Mouse (Mus musculus) embryonic facial prominence, embryonic 14.5 days (tissue): ENCODE measurements around the gene Lzts2. TPM values are rescaled to one million over a fixed set of nuclear protein-coding genes. Genes with fewer than 3 reads are reported as not detected.
A peak's percentile ranks its signal among the peaks of the same experiment; 100 is the strongest.
"Not testable (repeated sequence)": the region's sequence is repeated elsewhere in the genome, so short reads cannot be mapped to it uniquely, and the experiment has no call there.

Experiments used
- ATAC-seq: fragments of 200-750 bp; cut with Nextera tagmentation; 2 replicates; pipeline ENCODE4 v1.8.0; 2017; ENCODE audit warnings: low read depth, moderate number of reproducible peaks, moderate TSS enrichment
- DNase-seq: peaks from one replicate; pipeline ENCODE4 v3.0.0-alpha.2; 2015; ENCODE audit warnings: low spot score
- H3K27ac ChIP-seq: fragments of 300-500 bp; sonication (generic); replicated peaks from 2 replicates; pipeline ENCODE4 v1.5.1; 2014; ENCODE audit warnings: low read depth, mild to moderate bottlenecking, low read length, moderate library complexity
- H3K27me3 ChIP-seq: fragments of 300-500 bp; sonication (generic); replicated peaks from 2 replicates; pipeline ENCODE4 v1.6.1; 2014; ENCODE audit warnings: low read length; ENCODE audit not compliant: control insufficient read depth, insufficient read depth
- H3K36me3 ChIP-seq: fragments of 300-500 bp; sonication (generic); 2 replicates; pipeline ENCODE4 v1.6.1; 2014; ENCODE audit warnings: low read length, mixed read lengths; ENCODE audit not compliant: control insufficient read depth, insufficient read depth
- H3K4me1 ChIP-seq: fragments of 300-500 bp; sonication (generic); 2 replicates; pipeline ENCODE4 v1.6.1; 2014; ENCODE audit warnings: antibody characterized with exemption, low read length; ENCODE audit not compliant: control insufficient read depth, insufficient read depth
- H3K4me2 ChIP-seq: fragments of 300-500 bp; sonication (generic); 2 replicates; pipeline ENCODE4 v1.6.1; 2014; ENCODE audit warnings: low read depth, mild to moderate bottlenecking, low read length, moderate library complexity, mixed read lengths
- H3K4me3 ChIP-seq: fragments of 300-500 bp; sonication (generic); 2 replicates; pipeline ENCODE4 v1.5.1; 2014; ENCODE audit warnings: low read depth, mild to moderate bottlenecking, low read length
- H3K9ac ChIP-seq: fragments of 300-500 bp; sonication (generic); 2 replicates; pipeline ENCODE4 v1.6.1; 2014; ENCODE audit warnings: low read depth, mild to moderate bottlenecking, low read length, moderate library complexity, mixed read lengths
- H3K9me3 ChIP-seq: fragments of 300-500 bp; sonication (generic); 2 replicates; pipeline ENCODE4 v1.6.1; 2016; ENCODE audit warnings: low read length; ENCODE audit not compliant: control insufficient read depth
- WGBS: fragments of 180-500 bp; shearing (Covaris S2); extraction: QIAGEN DNeasy Blood & Tissue Kit; methylation state at CpG from one replicate; pipeline ENCODE4 v1.1.7; 2014; 5-methylcytosine and 5-hydroxymethylcytosine counted together
- polyA plus RNA-seq: library from polyadenylated mRNA; unstranded; fragments of >200 nt; fragmentation: Nextera tagmentation; extraction: Ambion mirVana; gene quantifications from 2 replicates; pipeline ENCODE4 v1.2.1, GENCODE M21; 2014

The Lzts2 gene
- polyA plus RNA-seq, 1 experiment from 2014 or later: 51.2 TPM

DNA sequence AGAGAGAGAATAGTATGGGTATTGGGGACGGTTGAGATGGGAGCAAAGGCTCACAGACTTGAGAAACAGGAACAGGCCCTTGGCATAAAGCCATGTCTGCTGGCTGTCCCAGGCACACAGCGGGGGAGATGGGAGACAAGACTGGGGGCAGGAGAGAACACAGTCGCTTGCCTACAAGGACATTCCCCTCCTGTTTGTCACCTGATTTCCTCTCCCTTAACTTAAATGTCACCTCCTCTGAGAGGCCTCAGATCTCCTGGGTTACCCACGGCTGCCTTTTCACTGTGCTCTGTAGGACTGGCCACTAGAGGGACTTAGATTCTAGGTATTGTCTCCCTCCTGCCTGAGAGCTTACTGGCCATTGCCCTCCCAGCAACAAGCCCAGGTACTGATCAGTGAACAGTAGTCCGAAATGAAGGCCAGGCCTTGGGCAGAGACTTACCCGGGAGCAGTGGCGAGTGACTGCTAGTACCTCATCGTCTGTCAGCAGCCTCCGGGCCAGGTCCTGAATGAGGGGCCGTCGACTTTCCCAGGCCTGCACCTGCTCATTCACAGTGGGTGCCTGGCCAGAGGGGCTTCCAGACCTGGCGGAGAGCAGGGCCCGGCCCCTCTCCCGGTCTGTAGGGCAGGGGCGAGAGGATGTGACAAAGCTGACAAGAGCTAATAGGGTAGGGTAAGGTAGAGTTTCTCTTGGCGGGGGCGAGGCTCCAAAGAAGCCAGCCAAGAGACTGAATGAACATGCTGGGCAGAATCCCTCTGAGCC, 18.5 kb downstream of the Lzts2 start:
- Histone ChIP-seq H3K36me3 (peaks cover 12% of the 10 kb centered on the region), H3K4me2 (no peak overlapping the region), H3K9ac (no peak overlapping the region), H3K4me1 (0 out of 2 replicates have a peak, but pooled peaks cover 2% of the 10 kb centered on the region), H3K9me3 (no peaks in the 10 kb centered on the region), H3K27ac (no peak overlapping the region), H3K4me3 (no peak overlapping the region), H3K27me3 (no peaks in the 10 kb centered on the region)
- ATAC-seq (no peak), DNase-seq (peak; percentile 47)
- WGBS: 52% methylated on average over 17 of the region's 17 CpGs

DNA sequence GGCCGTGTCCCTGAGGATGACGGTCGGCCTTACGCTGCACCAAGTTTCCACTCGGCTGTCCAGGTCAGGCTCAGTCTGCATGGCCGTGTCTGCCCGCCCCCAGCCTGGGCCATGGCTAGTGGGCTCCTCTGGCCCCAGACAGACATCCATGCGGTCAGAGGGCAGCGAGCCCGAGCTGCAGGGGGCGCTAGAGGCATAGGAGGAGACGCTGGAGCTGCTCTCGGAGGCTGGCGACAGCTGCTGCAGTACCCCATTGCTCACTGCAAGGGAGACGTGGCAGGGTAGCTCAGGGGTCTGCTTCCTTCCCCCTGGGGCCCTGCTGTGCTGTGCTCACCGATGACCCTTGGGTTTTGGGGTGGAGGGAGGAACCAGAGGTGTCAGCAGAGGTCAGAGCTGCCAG, 22.7 kb downstream of the Lzts2 start:
- Histone ChIP-seq H3K36me3 (no peaks in the 10 kb centered on the region), H3K9me3 (no peaks in the 10 kb centered on the region), H3K27me3 (no peaks in the 10 kb centered on the region), H3K4me2 (no peak overlapping the region), H3K4me3 (no peak overlapping the region), H3K4me1 (no peaks in the 10 kb centered on the region), H3K27ac (no peak overlapping the region), H3K9ac (no peak overlapping the region)
- ATAC-seq (0 out of 2 replicates have a peak, but pooled peaks have one; percentile 5), DNase-seq (no peak)
- WGBS: 48% methylated on average over 6 of the region's 16 CpGs

DNA sequence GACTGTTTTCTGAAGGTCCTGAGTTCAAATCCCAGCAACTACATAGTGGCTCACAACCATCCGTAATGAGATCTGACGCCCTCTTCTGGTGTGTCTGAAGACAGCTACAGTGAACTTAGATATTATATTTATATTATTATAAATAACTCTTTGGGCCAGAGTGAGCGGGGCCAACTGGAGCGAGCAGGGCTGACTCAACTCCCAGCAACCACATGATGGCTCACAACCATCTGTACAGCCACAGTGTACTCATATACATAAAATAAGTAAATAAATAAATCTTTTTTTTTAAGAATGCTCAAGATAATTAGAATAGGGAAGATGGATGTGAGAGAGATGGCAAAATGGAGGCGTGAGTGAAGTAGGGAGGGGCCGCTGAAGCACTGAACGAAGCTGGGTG, 24.0 kb downstream of the Lzts2 start:
- not testable (repeated sequence) for H3K9ac ChIP-seq, H3K4me2 ChIP-seq, ATAC-seq, DNase-seq, H3K36me3 ChIP-seq, H3K27me3 ChIP-seq, H3K27ac ChIP-seq, H3K4me3 ChIP-seq, H3K4me1 ChIP-seq, H3K9me3 ChIP-seq
- 88% methylated on average over 7 of the region's 7 CpGs for WGBS

DNA sequence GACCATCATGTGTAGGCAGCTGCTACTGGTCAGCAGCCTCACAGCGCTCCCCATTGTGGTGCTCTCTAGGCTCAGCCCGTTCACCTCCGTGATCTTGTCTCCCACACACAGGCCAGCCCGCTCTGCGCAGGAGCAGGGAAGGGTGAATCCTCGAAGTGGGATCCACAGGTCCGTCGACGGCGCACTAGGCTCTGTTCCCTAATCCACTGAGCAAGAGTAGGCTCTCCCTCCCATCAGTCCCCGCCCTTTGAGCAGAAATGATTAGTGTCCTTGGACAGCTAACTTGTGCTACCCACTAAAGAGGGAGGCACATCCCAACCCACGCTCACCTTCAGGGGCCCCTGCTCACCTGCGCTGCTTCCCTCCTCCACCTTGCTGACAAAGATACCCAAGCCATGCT, 26.0 kb downstream of the Lzts2 start:
- Histone ChIP-seq H3K4me1 (no peaks in the 10 kb centered on the region), H3K9ac (no peak overlapping the region), H3K27ac (no peak overlapping the region), H3K27me3 (peaks cover 6% of the 10 kb centered on the region; the same call in 1 of the 2 replicates), H3K36me3 (no peaks in the 10 kb centered on the region), H3K9me3 (no peaks in the 10 kb centered on the region), H3K4me2 (no peak overlapping the region), H3K4me3 (no peak overlapping the region)
- ATAC-seq: no peak
- no peak for DNase-seq
- WGBS: 53% methylated on average over 10 of the region's 13 CpGs

DNA sequence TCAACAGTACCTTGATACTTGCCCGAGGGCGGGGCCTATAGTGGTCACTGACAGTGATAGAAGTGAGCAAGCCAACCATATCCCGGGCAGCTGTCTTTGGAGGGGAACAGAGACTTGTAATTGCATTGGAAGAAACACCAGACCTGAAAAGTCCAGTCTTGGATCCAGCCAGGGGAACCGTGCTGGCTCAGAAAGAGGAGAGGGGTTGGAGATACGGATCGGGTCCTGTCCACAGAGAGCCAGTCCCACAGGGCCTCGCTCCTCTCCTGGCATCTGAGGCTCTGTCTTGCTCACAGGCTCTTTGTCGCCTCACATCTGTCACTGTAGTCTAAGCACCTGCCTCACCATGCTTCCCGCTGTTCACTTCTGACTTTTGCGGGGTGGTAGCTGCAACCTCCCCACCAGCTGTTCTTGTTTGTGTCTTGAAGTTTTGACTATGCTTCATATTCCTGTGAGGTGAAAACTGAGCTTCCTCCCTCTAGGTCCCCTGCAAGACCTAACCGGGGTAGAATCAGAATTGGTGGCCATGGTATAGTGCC, 30.2 kb downstream of the Lzts2 start:
- Histone ChIP-seq H3K4me3 (no peak overlapping the region), H3K27ac (no peak overlapping the region), H3K36me3 (0 out of 2 replicates have a peak, but pooled peaks cover 2% of the 10 kb centered on the region), H3K27me3 (peaks cover 7% of the 10 kb centered on the region; the same call in 1 of the 2 replicates), H3K4me2 (no peak overlapping the region), H3K4me1 (peaks cover 20% of the 10 kb centered on the region), H3K9me3 (no peaks in the 10 kb centered on the region), H3K9ac (no peak overlapping the region)
- no peak for ATAC-seq
- DNase-seq: no peak
- 61% methylated on average over 11 of the region's 11 CpGs for WGBS

DNA sequence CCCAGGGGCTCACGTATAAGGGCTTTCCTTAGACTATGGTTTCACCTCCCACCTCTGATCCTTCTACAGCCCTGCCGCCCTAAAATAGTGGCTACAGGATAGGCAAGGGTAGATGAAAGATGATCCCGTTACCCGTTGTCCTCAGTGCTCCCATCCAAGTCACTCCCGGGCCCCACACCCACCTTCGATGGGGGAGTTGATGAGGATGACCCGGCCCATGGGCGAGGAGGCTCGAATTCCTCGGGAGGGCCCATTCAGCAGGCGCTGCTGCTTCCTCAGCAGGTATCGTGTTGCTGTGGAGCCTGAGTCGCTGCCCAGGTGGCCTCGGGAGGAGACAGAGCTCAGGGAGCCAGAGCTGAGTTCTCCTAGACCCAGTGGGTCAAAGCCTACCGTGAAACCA, 31.0 kb downstream of the Lzts2 start:
- H3K36me3 ChIP-seq: peaks cover 6% of the 10 kb centered on the region
- H3K4me2 ChIP-seq: no peak overlapping the region
- peaks cover 20% of the 10 kb centered on the region for H3K4me1 ChIP-seq
- no peak for DNase-seq
- H3K4me3 ChIP-seq: no peak overlapping the region
- H3K27me3 ChIP-seq: peaks cover 7% of the 10 kb centered on the region; the same call in 1 of the 2 replicates
- H3K9me3 ChIP-seq: no peaks in the 10 kb centered on the region
- H3K27ac ChIP-seq: no peak overlapping the region
- no peak overlapping the region for H3K9ac ChIP-seq
- ATAC-seq: no peak
- WGBS: 34% methylated on average over 13 of the region's 15 CpGs

DNA sequence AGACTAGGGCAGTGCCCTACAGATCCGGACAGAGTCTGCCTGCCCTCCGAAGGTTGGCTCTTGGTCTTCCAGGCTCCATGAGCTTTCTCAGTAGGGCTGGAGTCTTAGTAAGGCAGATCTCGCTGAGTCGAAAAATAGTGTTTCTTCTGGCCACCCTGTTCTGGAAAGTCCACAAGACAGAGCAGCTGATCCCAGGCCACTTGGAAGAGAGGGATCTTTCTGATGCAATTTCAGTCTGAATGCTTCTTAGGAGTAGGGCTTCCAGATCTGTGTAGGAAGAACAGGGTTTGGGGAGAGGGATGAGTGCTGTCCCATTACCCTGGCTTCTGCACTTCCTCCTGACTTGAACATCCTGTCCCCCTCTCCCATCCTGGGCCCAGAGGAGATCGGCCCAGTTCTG, 31.4 kb downstream of the Lzts2 start, which contains the start of gene Pdzd7:
TSS of gene Pdzd7 (minus strand) at position 67 of the 400 bp plus-strand sequence.
- H3K4me1 ChIP-seq: peaks cover 20% of the 10 kb centered on the region
- 63% methylated on average over 5 of the region's 5 CpGs for WGBS
- H3K9me3 ChIP-seq: no peaks in the 10 kb centered on the region
- no peak within 1 kb of the TSS; the same call in 1 of the 2 replicates for H3K27ac ChIP-seq
- peaks cover 7% of the 10 kb centered on the region; the same call in 1 of the 2 replicates for H3K27me3 ChIP-seq
- H3K4me2 ChIP-seq: peak within 1 kb of the TSS; percentile 79
- DNase-seq (no peak), ATAC-seq (no peak)
- peak within 1 kb of the TSS; percentile 51 for H3K4me3 ChIP-seq
- peaks cover 10% of the 10 kb centered on the region for H3K36me3 ChIP-seq
- H3K9ac ChIP-seq: peak within 1 kb of the TSS; percentile 70

DNA sequence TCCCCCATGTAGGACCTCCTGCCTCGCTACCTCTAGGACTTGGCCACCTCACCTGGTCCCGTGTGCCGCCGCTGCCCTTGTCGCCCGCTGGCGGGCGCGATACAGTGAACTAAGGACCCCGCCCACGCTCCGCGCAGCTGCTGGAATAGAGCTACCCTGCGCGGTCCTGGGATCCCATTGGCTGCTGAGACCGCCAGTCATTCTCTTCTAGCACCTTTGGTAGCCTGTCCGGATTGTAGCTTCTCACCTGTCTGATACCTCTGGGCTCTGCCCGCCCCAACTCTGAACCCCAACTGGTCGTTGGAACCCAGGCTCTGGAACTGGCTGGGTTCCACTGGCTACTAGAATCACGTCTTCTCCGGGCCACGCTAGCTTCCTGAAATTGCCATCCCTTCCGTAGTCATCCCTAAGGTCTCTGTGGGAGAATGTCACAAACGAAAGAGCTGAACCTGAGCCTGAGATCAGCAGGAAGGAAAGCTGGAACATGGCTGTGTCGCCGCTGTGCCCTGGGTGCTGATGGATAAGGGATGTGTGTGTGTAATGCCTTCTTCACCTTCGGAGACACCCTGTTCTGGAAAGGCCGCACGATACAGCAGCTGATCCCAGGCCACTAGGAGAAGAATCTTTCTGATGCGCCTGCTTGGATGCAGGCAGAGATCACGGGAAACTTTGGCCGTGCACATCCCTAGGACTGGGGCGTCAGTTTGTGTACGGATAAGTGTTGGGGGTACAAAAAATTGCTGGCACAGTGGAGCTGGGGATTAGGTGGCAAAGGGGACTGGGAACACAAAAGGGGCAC, 32.5 kb downstream of the Lzts2 start:
- 3% methylated on average over 31 of the region's 34 CpGs for WGBS
- DNase-seq: peak; percentile 93

More for the DNA sequence above, 32.5 kb downstream of the Lzts2 start:
- H3K4me1 ChIP-seq: peaks cover 20% of the 10 kb centered on the region
- peak overlapping the region; percentile 79 for H3K4me2 ChIP-seq
- H3K36me3 ChIP-seq: peaks cover 19% of the 10 kb centered on the region
- no peaks in the 10 kb centered on the region for H3K9me3 ChIP-seq
- ATAC-seq: peak; percentile 68
- peaks cover 7% of the 10 kb centered on the region; the same call in 1 of the 2 replicates for H3K27me3 ChIP-seq
- H3K4me3 ChIP-seq: peak overlapping the region; percentile 51
- peak overlapping the region; percentile 94 for H3K27ac ChIP-seq
- H3K9ac ChIP-seq: peak overlapping the region; percentile 70
